Comparison of ENCODE assay signal across 18 mouse cellular contexts in the genomic region with DNA sequence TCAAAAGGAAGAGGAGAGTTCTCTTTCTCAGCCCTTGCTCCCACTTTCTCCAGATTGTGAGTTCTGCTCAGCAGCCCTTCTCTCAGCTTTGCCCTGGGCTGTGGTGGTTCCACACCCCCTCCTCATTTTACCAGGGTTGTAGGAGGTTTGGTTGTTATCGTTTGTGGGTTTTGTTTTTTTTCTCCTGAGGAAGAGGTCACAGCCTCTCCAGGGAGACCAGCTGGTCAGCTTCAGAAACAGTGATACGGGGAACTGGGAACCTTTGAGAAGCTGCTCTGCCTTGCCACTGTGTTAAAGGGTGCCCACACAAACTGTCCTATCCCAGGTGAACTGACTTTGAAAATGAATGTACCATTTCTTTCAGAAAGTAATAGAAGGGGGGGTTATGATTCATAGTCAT.
A peak's percentile ranks its signal among the peaks of the same experiment; 100 is the strongest.
DNase-seq lines count a peak whose midpoint lies in the region; ATAC-seq lines count a peak whose summit lies in the region.
"Had no signal": no experiment of that assay in that cellular context is flagged by ENCODE, and none has a peak within 500 bp of the region (broad histone marks: within the 10 kb centered on the region; RNA-seq: fewer than 3 reads in every experiment).

No protein-coding gene starts in this region.

- no peaks in the 10 kb centered on the region for H3K36me3 ChIP-seq in hindbrain, embryonic 10.5 days
- H3K36me3 ChIP-seq in hindbrain, embryonic 16.5 days (ENCODE audit: control insufficient read depth, insufficient read depth, low read length) = no peaks in the 10 kb centered on the region
- no peaks in the 10 kb centered on the region for H3K36me3 ChIP-seq in midbrain, embryonic 11.5 days (ENCODE audit: control insufficient read depth, insufficient read depth, low read length)
- H3K36me3 ChIP-seq in midbrain, embryonic 14.5 days (ENCODE audit: control insufficient read depth, insufficient read depth, low read length) = no peaks in the 10 kb centered on the region
- H3K36me3 ChIP-seq in neural tube, embryonic 11.5 days (ENCODE audit: control insufficient read depth, insufficient read depth, low read length) = no peaks in the 10 kb centered on the region
- H3K36me3 ChIP-seq: embryonic facial prominence, embryonic 15.5 days; heart, embryonic 15.5 days had no signal

- no peaks in the 10 kb centered on the region for H3K9me3 ChIP-seq in hindbrain, embryonic 10.5 days
- H3K9me3 ChIP-seq in hindbrain, embryonic 16.5 days (ENCODE audit: control insufficient read depth, low read length) = no peaks in the 10 kb centered on the region
- H3K9me3 ChIP-seq in midbrain, embryonic 11.5 days (ENCODE audit: control insufficient read depth, low read length) = no peaks in the 10 kb centered on the region
- no peaks in the 10 kb centered on the region for H3K9me3 ChIP-seq in midbrain, embryonic 14.5 days (ENCODE audit: control insufficient read depth, low read length)
- H3K9me3 ChIP-seq in neural tube, embryonic 11.5 days (ENCODE audit: control insufficient read depth, low read length) = no peaks in the 10 kb centered on the region
- H3K9me3 ChIP-seq: embryonic facial prominence, embryonic 15.5 days; heart, embryonic 15.5 days had no signal

- no peak overlapping the region for H3K4me2 ChIP-seq in hindbrain, embryonic 16.5 days (ENCODE audit: low read length)
- no peak overlapping the region for H3K4me2 ChIP-seq in midbrain, embryonic 11.5 days
- H3K4me2 ChIP-seq in midbrain, embryonic 14.5 days (ENCODE audit: low read length) = no peak overlapping the region
- H3K4me2 ChIP-seq in neural tube, embryonic 11.5 days (ENCODE audit: low read depth) = no peak overlapping the region
- H3K4me2 ChIP-seq: embryonic facial prominence, embryonic 15.5 days had no signal

- WGBS in hindbrain, embryonic 10.5 days = 8% methylated on average over 2 of the region's 2 CpGs
- 14% methylated on average over 2 of the region's 2 CpGs for WGBS in hindbrain, embryonic 16.5 days
- WGBS in midbrain, embryonic 11.5 days = 4% methylated on average over 2 of the region's 2 CpGs
- 12% methylated on average over 2 of the region's 2 CpGs for WGBS in midbrain, embryonic 14.5 days
- 4% methylated on average over 2 of the region's 2 CpGs for WGBS in neural tube, embryonic 11.5 days

- H3K27ac ChIP-seq in hindbrain, embryonic 10.5 days = peak overlapping the region; percentile 66; the same call in 1 of the 2 replicates
- no peak overlapping the region for H3K27ac ChIP-seq in hindbrain, embryonic 16.5 days (ENCODE audit: low read depth, low read length)
- H3K27ac ChIP-seq in midbrain, embryonic 11.5 days (ENCODE audit: low read depth, low read length) = no peak overlapping the region; the same call in 1 of the 2 replicates
- no peak overlapping the region for H3K27ac ChIP-seq in midbrain, embryonic 14.5 days (replicated peaks; ENCODE audit: low read depth, low read length)
- no peak overlapping the region for H3K27ac ChIP-seq in neural tube, embryonic 11.5 days (ENCODE audit: low read depth, low read length)
- H3K27ac ChIP-seq: embryonic facial prominence, embryonic 15.5 days; heart, adult 2 months; heart, embryonic 15.5 days; macrophage had no signal

- ATAC-seq in hindbrain, embryonic 16.5 days = no peak
- ATAC-seq in midbrain, embryonic 11.5 days (ENCODE audit: low FRiP score) = peak; percentile 19; the same call in 1 of the 2 replicates
- no peak for ATAC-seq in midbrain, embryonic 14.5 days (ENCODE audit: low FRiP score, low TSS enrichment)
- no peak for ATAC-seq in neural tube, embryonic 11.5 days (ENCODE audit: insufficient read depth, low FRiP score, low TSS enrichment)
- ATAC-seq in erythroblast, adult 5-6 weeks (replicated peaks; ENCODE audit: low FRiP score, poor library complexity, severe bottlenecking) = no peak

- DNase-seq in hindbrain, embryonic 10.5 days (ENCODE audit: low spot score) = peak; percentile 41
- peak; percentile 91 for DNase-seq in midbrain, embryonic 11.5 days (ENCODE audit: low spot score, missing footprints)
- no peak for DNase-seq in midbrain, embryonic 14.5 days
- DNase-seq in embryo, embryonic 9.5 days (ENCODE audit: extremely low spot score) = peak; percentile 33
- peak; percentile 16 for DNase-seq in neural tube, embryonic 11.5 days (ENCODE audit: low spot score)
- DNase-seq in left cerebral cortex, postnatal 25 days (ENCODE audit: low spot score in 2 of 2) = no peak
- DNase-seq: B cell, adult 2 months; cerebellum, adult 11-12 months; cerebellum, postnatal 25 days; gastrocnemius, postnatal 14 days; heart, adult 2 months; lung, adult 2 months; right cerebral cortex, adult 18-20 months had no signal

- peaks cover 28% of the 10 kb centered on the region for H3K4me1 ChIP-seq in hindbrain, embryonic 10.5 days (replicated peaks)
- no peaks in the 10 kb centered on the region for H3K4me1 ChIP-seq in hindbrain, embryonic 16.5 days (ENCODE audit: control insufficient read depth, insufficient read depth, low read depth, low read length)
- peaks cover 16% of the 10 kb centered on the region for H3K4me1 ChIP-seq in midbrain, embryonic 11.5 days (ENCODE audit: control insufficient read depth, insufficient read depth, low read length)
- H3K4me1 ChIP-seq in midbrain, embryonic 14.5 days (ENCODE audit: control insufficient read depth, insufficient read depth, low read length) = peaks cover 9% of the 10 kb centered on the region
- peaks cover 10% of the 10 kb centered on the region for H3K4me1 ChIP-seq in neural tube, embryonic 11.5 days (ENCODE audit: control insufficient read depth, insufficient read depth, low read length)
- H3K4me1 ChIP-seq: embryonic facial prominence, embryonic 15.5 days had no signal

- intact Hi-C loops in left cerebral cortex, postnatal 25 days (cut with DNase I) = no loop called here

- H3K4me3 ChIP-seq in hindbrain, embryonic 10.5 days = no peak overlapping the region
- H3K4me3 ChIP-seq in hindbrain, embryonic 16.5 days (ENCODE audit: low read length) = no peak overlapping the region
- H3K4me3 ChIP-seq in midbrain, embryonic 11.5 days (ENCODE audit: low read depth, low read length) = no peak overlapping the region
- no peak overlapping the region for H3K4me3 ChIP-seq in midbrain, embryonic 14.5 days (replicated peaks; ENCODE audit: low read depth, low read length)
- no peak overlapping the region for H3K4me3 ChIP-seq in neural tube, embryonic 11.5 days (ENCODE audit: low read depth, low read length)
- H3K4me3 ChIP-seq: embryonic facial prominence, embryonic 15.5 days; heart, adult 2 months; heart, embryonic 15.5 days had no signal

- H3K27me3 ChIP-seq in hindbrain, embryonic 10.5 days (ENCODE audit: insufficient read depth, poor library complexity, severe bottlenecking) = peaks cover 74% of the 10 kb centered on the region
- no peaks in the 10 kb centered on the region for H3K27me3 ChIP-seq in hindbrain, embryonic 16.5 days (replicated peaks; ENCODE audit: control insufficient read depth, insufficient read depth, low read length)
- H3K27me3 ChIP-seq in midbrain, embryonic 11.5 days (ENCODE audit: control insufficient read depth, insufficient read depth, low read length) = peaks cover 16% of the 10 kb centered on the region; the same call in 1 of the 2 replicates
- no peaks in the 10 kb centered on the region; the same call in 1 of the 2 replicates for H3K27me3 ChIP-seq in midbrain, embryonic 14.5 days (ENCODE audit: control insufficient read depth, insufficient read depth, low read length)
- H3K27me3 ChIP-seq in neural tube, embryonic 11.5 days (ENCODE audit: control insufficient read depth, insufficient read depth, low read length) = no peaks in the 10 kb centered on the region
- H3K27me3 ChIP-seq: embryonic facial prominence, embryonic 15.5 days; heart, embryonic 15.5 days had no signal

- H3K9ac ChIP-seq in hindbrain, embryonic 16.5 days (ENCODE audit: low read depth, low read length) = no peak overlapping the region
- no peak overlapping the region for H3K9ac ChIP-seq in midbrain, embryonic 11.5 days (ENCODE audit: low read length)
- H3K9ac ChIP-seq in midbrain, embryonic 14.5 days (replicated peaks; ENCODE audit: low read length) = no peak overlapping the region
- no peak overlapping the region for H3K9ac ChIP-seq in neural tube, embryonic 11.5 days (ENCODE audit: low read length)
- H3K9ac ChIP-seq: embryonic facial prominence, embryonic 15.5 days; heart, embryonic 15.5 days had no signal

Comparison
In these comparisons a context has a peak if more than half of its experiments do, and no peak if none do; other contexts are left out.
1. DNase-seq: peak in hindbrain, embryonic 10.5 days (single experiment), midbrain, embryonic 11.5 days (single experiment), embryo, embryonic 9.5 days (single experiment) and neural tube, embryonic 11.5 days (single experiment); none in midbrain, embryonic 14.5 days (single experiment) and left cerebral cortex, postnatal 25 days (0 of 2).